Mouse (Mus musculus) bone marrow macrophage, adult 2 months (primary cell): Measurements from ENCODE around the gene Prox2.

Experiments used
- CTCF ChIP-seq: IDR thresholded peaks from 2 replicates; pipeline ENCODE4 v1.5.1; 2012; ENCODE audit warnings: low read depth, mild to moderate bottlenecking, low read length, moderate library complexity
- POLR2A ChIP-seq: IDR thresholded peaks from 2 replicates; pipeline ENCODE4 v1.6.1; 2012; ENCODE audit warnings: mild to moderate bottlenecking, low read depth, low read length, borderline replicate concordance

DNA sequence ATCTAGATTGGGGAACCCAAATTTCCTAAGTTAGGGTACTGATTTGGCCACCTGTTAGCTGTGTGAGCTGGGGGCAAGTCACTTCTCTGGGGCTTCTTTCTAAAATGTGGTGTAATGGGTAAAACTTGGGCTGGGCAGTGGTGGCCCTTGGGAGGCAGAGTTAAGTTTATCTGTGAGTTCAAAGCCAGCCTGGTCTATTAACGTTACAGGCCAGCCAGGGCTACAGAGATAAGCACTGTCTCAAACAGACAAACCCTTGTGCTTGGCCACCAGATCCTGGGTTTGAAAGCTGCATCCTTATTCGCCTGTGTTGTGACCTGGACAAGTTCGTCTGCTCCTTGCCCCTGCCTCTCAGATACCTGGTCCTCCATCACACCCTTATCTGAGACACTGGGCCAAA, 19.4 kb downstream of the Prox2 start:
- TF ChIP-seq CTCF = no peak
- no peak for TF ChIP-seq POLR2A
